12 mouse cellular contexts compared by ENCODE assay signal in the genomic region with DNA sequence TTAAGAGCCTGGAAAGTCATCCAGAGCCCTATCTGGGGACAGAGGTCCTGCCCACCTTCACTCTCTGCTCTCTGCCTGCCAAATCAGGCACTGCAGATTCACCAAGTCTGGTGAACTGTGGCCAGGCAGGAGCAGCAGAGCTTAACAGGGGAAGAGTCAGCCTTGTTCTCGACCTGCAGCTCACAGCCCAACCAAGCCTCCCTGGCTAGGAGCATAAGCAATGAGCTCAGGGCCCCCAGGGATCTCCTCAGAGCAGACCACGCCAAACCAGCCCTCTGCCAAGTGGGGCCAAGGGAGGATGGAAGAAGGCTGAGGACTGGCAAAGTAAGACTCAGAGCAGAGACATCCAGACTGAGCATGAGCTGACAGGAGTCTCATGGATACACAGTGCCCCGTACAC. TPM values are rescaled to one million over a fixed set of nuclear protein-coding genes. Genes with fewer than 3 reads are reported as not detected.
DNase-seq lines count a peak whose midpoint lies in the region; ATAC-seq lines count a peak whose summit lies in the region.
"Had no signal": no experiment of that assay in that cellular context is flagged by ENCODE, and none has a peak within 500 bp of the region (broad histone marks: within the 10 kb centered on the region; RNA-seq: fewer than 3 reads in every experiment).

No protein-coding gene starts in this region.

- H3K4me2 ChIP-seq in hindbrain, embryonic 12.5 days (replicated peaks) = no peak overlapping the region
- H3K4me2 ChIP-seq in hindbrain, embryonic 14.5 days (replicated peaks) = no peak overlapping the region
- H3K4me2 ChIP-seq: liver, embryonic 13.5 days had no signal

- 0 out of 2 replicates have a peak overlapping the region, but pooled peaks have one; percentile 32 for H3K9ac ChIP-seq in hindbrain, embryonic 12.5 days
- no peak overlapping the region for H3K9ac ChIP-seq in hindbrain, embryonic 14.5 days
- H3K9ac ChIP-seq: liver, embryonic 13.5 days had no signal

- no peak for ATAC-seq in hindbrain, embryonic 12.5 days (ENCODE audit: low FRiP score)
- no peak for ATAC-seq in hindbrain, embryonic 14.5 days (ENCODE audit: low FRiP score)
- no peak for ATAC-seq in megakaryocyte, adult 5-6 weeks (ENCODE audit: poor library complexity, severe bottlenecking)
- ATAC-seq: intestine, embryonic 16.5 days had no signal

- 0 out of 2 replicates have a peak, but pooled peaks cover under 1% of the 10 kb centered on the region for H3K27me3 ChIP-seq in hindbrain, embryonic 12.5 days
- H3K27me3 ChIP-seq in hindbrain, embryonic 14.5 days (ENCODE audit: control insufficient read depth, insufficient read depth, low read length) = no peaks in the 10 kb centered on the region
- H3K27me3 ChIP-seq: liver, embryonic 13.5 days had no signal

- no peaks in the 10 kb centered on the region for H3K9me3 ChIP-seq in hindbrain, embryonic 12.5 days (replicated peaks)
- H3K9me3 ChIP-seq in hindbrain, embryonic 14.5 days (ENCODE audit: control insufficient read depth, low read length) = no peaks in the 10 kb centered on the region
- H3K9me3 ChIP-seq: liver, embryonic 13.5 days had no signal

- 48% methylated on average over 3 of the region's 3 CpGs for WGBS in hindbrain, embryonic 12.5 days
- WGBS in hindbrain, embryonic 14.5 days = 49% methylated on average over 3 of the region's 3 CpGs

- intact Hi-C loops in heart, postnatal 10 days (cut with DNase I) = loop anchor here (5.0 kb wide), 1 partner anchor 97 kb away; no protein-coding TSS in a partner anchor

- no peak overlapping the region for H3K27ac ChIP-seq in hindbrain, embryonic 12.5 days
- H3K27ac ChIP-seq in hindbrain, embryonic 14.5 days = no peak overlapping the region
- H3K27ac ChIP-seq: liver, embryonic 13.5 days had no signal

- H3K36me3 ChIP-seq in hindbrain, embryonic 12.5 days = no peaks in the 10 kb centered on the region
- no peaks in the 10 kb centered on the region for H3K36me3 ChIP-seq in hindbrain, embryonic 14.5 days (replicated peaks; ENCODE audit: control insufficient read depth, insufficient read depth)
- H3K36me3 ChIP-seq: liver, embryonic 13.5 days had no signal

- H3K4me3 ChIP-seq in hindbrain, embryonic 12.5 days = no peak overlapping the region
- no peak overlapping the region for H3K4me3 ChIP-seq in hindbrain, embryonic 14.5 days (replicated peaks; ENCODE audit: low read length)
- H3K4me3 ChIP-seq: liver, embryonic 13.5 days had no signal

- H3K4me1 ChIP-seq in hindbrain, embryonic 12.5 days = 0 out of 2 replicates have a peak, but pooled peaks cover 9% of the 10 kb centered on the region
- H3K4me1 ChIP-seq in hindbrain, embryonic 14.5 days (replicated peaks; ENCODE audit: control insufficient read depth, insufficient read depth, low read length) = no peaks in the 10 kb centered on the region

- no peak for DNase-seq in hindbrain, embryonic 14.5 days (ENCODE audit: low spot score)
- DNase-seq in 3T3-L1 (ENCODE audit: low read depth, low spot score) = peak; percentile 63
- DNase-seq in adipocyte (ENCODE audit: low spot score) = peak; percentile 84
- peak; percentile 66 to 76 for DNase-seq in heart, postnatal 10 days
- no peak for DNase-seq in testis, postnatal 14 days (ENCODE audit: low spot score)
- DNase-seq in retina, embryonic 14.5 days (ENCODE audit: low spot score) = no peak
- DNase-seq: liver, embryonic 13.5 days; right cerebral cortex, adult 18-20 months; thymus, postnatal 4 days had no signal

RNA-seq across cellular contexts. Expression of a gene that starts 35.1 kb away (rescaled TPM):
- polyA plus RNA-seq in hindbrain, embryonic 12.5 days (2016; fragmentation: Nextera tagmentation; extraction: Ambion mirVana) = 17.9 and 19.4 TPM in 2 replicates
- 26.2 and 27.1 TPM in 2 replicates for polyA plus RNA-seq in hindbrain, embryonic 14.5 days (2014; fragmentation: Nextera tagmentation; extraction: Ambion mirVana)
- 10 to 100 TPM in 1 of 2 experiments, 1 to 10 TPM in 1; 7.0 to 11.9 TPM for total RNA-seq in heart, postnatal 10 days (2021)
- 5.6 and 6.4 TPM in 2 replicates for total RNA-seq in megakaryocyte, adult 5-6 weeks (2015)
- total RNA-seq in megakaryocyte, adult 5-6 weeks (2017) = 4.4 and 5.4 TPM in 2 replicates

Comparison
In these comparisons a context has a peak if more than half of its experiments do, and no peak if none do; other contexts are left out.
1. DNase-seq: peak in 3T3-L1 (single experiment), adipocyte (single experiment) and heart, postnatal 10 days (2 of 2); none in hindbrain, embryonic 14.5 days (single experiment), testis, postnatal 14 days (single experiment) and retina, embryonic 14.5 days (single experiment).